ENCODE assay signal across 8 mouse cellular contexts in genomic region chr13:97434961-97435864, GRCm38 (mm10).
A peak's percentile ranks its signal among the peaks of the same experiment; 100 is the strongest.
DNase-seq lines count a peak whose midpoint lies in the region; ATAC-seq lines count a peak whose summit lies in the region.

No protein-coding gene starts in this region.

- H3K27me3 ChIP-seq in lung, embryonic 15.5 days, result no peaks in the 10 kb centered on the region; the same call in 1 of the 2 replicates
- no peaks in the 10 kb centered on the region for H3K27me3 ChIP-seq in forebrain, embryonic 12.5 days
- H3K27me3 ChIP-seq in intestine, embryonic 14.5 days (replicated peaks; ENCODE audit: control insufficient read depth, insufficient read depth, low read length), result no peaks in the 10 kb centered on the region
- no peaks in the 10 kb centered on the region for H3K27me3 ChIP-seq in midbrain, embryonic 15.5 days (replicated peaks)

- peak; percentile 3; the same call in 1 of the 2 replicates for ATAC-seq in lung, embryonic 15.5 days (ENCODE audit: borderline replicate concordance, extremely low read depth, low FRiP score, low TSS enrichment)
- peak; percentile 59 for ATAC-seq in forebrain, embryonic 12.5 days (ENCODE audit: low FRiP score)
- ATAC-seq in intestine, embryonic 14.5 days (replicated peaks; ENCODE audit: low FRiP score, low TSS enrichment, low read depth), result peak; percentile 69; the same call in 1 of the 2 replicates
- ATAC-seq in midbrain, embryonic 15.5 days (replicated peaks), result peak; percentile 55

- no peaks in the 10 kb centered on the region for H3K9me3 ChIP-seq in lung, embryonic 15.5 days
- no peaks in the 10 kb centered on the region for H3K9me3 ChIP-seq in forebrain, embryonic 12.5 days
- H3K9me3 ChIP-seq in intestine, embryonic 14.5 days (ENCODE audit: control insufficient read depth, low read length), result no peaks in the 10 kb centered on the region
- H3K9me3 ChIP-seq in midbrain, embryonic 15.5 days, result no peaks in the 10 kb centered on the region

- H3K9ac ChIP-seq in lung, embryonic 15.5 days, result 0 out of 2 replicates have a peak overlapping the region, but pooled peaks have one; percentile 31
- peak overlapping the region; percentile 47; the same call in 1 of the 2 replicates for H3K9ac ChIP-seq in forebrain, embryonic 12.5 days
- peak overlapping the region; percentile 28 for H3K9ac ChIP-seq in intestine, embryonic 14.5 days (ENCODE audit: low read length)
- peak overlapping the region; percentile 39; the same call in 1 of the 2 replicates for H3K9ac ChIP-seq in midbrain, embryonic 15.5 days

- 8% methylated on average over 20 of the region's 20 CpGs for WGBS in lung, embryonic 15.5 days
- 2% methylated on average over 20 of the region's 20 CpGs for WGBS in forebrain, embryonic 12.5 days
- 9% methylated on average over 20 of the region's 20 CpGs for WGBS in intestine, embryonic 14.5 days
- 2% methylated on average over 20 of the region's 20 CpGs for WGBS in midbrain, embryonic 15.5 days

- peak overlapping the region; percentile 37 for H3K4me3 ChIP-seq in lung, embryonic 15.5 days
- peak overlapping the region; percentile 31 for H3K4me3 ChIP-seq in forebrain, embryonic 12.5 days (replicated peaks)
- peak overlapping the region; percentile 15 for H3K4me3 ChIP-seq in intestine, embryonic 14.5 days (ENCODE audit: low read depth, low read length)
- H3K4me3 ChIP-seq in midbrain, embryonic 15.5 days, result peak overlapping the region; percentile 33

- DNase-seq in lung, adult 18-20 months, result no peak
- DNase-seq in intestine, embryonic 14.5 days (ENCODE audit: low spot score), result peak; percentile 68
- no peak for DNase-seq in layer of hippocampus, adult 8-10 months (ENCODE audit: low spot score in 2 of 2)
- no peak for DNase-seq in ovary, postnatal 14 days (ENCODE audit: low spot score)
- no peak for DNase-seq in thymus, postnatal 10 days (ENCODE audit: low spot score in 2 of 2)

- H3K4me1 ChIP-seq in lung, embryonic 15.5 days, result peaks cover 50% of the 10 kb centered on the region
- H3K4me1 ChIP-seq in forebrain, embryonic 12.5 days, result peaks cover 59% of the 10 kb centered on the region
- peaks cover 34% of the 10 kb centered on the region for H3K4me1 ChIP-seq in intestine, embryonic 14.5 days (replicated peaks; ENCODE audit: control insufficient read depth, insufficient read depth, low read length)
- peaks cover 52% of the 10 kb centered on the region for H3K4me1 ChIP-seq in midbrain, embryonic 15.5 days

- no peak overlapping the region for H3K27ac ChIP-seq in lung, embryonic 15.5 days
- H3K27ac ChIP-seq in forebrain, embryonic 12.5 days, result peak overlapping the region; percentile 87
- H3K27ac ChIP-seq in intestine, embryonic 14.5 days (ENCODE audit: low read depth), result peak overlapping the region; percentile 80
- peak overlapping the region; percentile 71 for H3K27ac ChIP-seq in midbrain, embryonic 15.5 days

- H3K36me3 ChIP-seq in lung, embryonic 15.5 days, result no peaks in the 10 kb centered on the region
- H3K36me3 ChIP-seq in forebrain, embryonic 12.5 days (replicated peaks), result no peaks in the 10 kb centered on the region
- no peaks in the 10 kb centered on the region for H3K36me3 ChIP-seq in intestine, embryonic 14.5 days (ENCODE audit: control insufficient read depth, insufficient read depth, low read length)
- no peaks in the 10 kb centered on the region for H3K36me3 ChIP-seq in midbrain, embryonic 15.5 days (replicated peaks)

- peak overlapping the region; percentile 71 for H3K4me2 ChIP-seq in lung, embryonic 15.5 days
- peak overlapping the region; percentile 55 for H3K4me2 ChIP-seq in forebrain, embryonic 12.5 days
- peak overlapping the region; percentile 52 for H3K4me2 ChIP-seq in intestine, embryonic 14.5 days (ENCODE audit: low read length)
- peak overlapping the region; percentile 58 for H3K4me2 ChIP-seq in midbrain, embryonic 15.5 days

Comparison
In these comparisons a context has a peak if more than half of its experiments do, and no peak if none do; other contexts are left out.
1. ATAC-seq: peak in every context shown above with its lines; median percentile 69 in intestine, embryonic 14.5 days; 59 in forebrain, embryonic 12.5 days; 55 in midbrain, embryonic 15.5 days; 3 in lung, embryonic 15.5 days.